Mouse (Mus musculus): ENCODE data around the gene Dnajc13. TPM values are rescaled to one million over a fixed set of nuclear protein-coding genes. Genes with fewer than 3 reads are reported as not detected.

Dnajc13 gene
- polyA plus RNA-seq, 1 experiment from 2014 or later, result 16.5 TPM

DNA sequence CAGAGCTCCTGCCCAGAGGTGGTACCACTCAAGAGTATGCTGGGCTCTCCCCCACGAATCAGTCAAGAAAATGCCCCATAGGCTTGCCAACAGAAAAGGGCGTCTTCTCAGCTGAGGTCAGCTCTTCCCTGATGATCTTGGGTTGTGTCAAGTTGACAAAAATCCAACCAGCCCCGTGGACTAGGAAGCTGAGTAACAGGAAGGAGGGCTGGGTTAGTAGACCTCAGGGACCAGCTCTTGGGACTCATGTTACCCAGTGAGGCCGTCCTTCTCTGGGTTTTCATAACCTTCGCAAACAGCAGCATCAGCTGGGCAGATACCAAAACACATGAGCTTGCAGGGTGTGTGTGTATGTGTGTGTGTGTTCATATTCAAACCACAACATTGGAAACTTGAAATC, 19.0 kb upstream of the Dnajc13 start:
- Histone ChIP-seq H3K27me3 (ENCODE audit: control insufficient read depth, insufficient read depth, low read depth, low read length) (no peaks in the 10 kb centered on the region), H3K4me2 (ENCODE audit: low read depth, low read length) (no peak overlapping the region), H3K4me1 (replicated peaks; ENCODE audit: control insufficient read depth, insufficient read depth, low read length) (no peaks in the 10 kb centered on the region), H3K9me3 (ENCODE audit: control insufficient read depth, low read length) (no peaks in the 10 kb centered on the region), H3K36me3 (ENCODE audit: control insufficient read depth, insufficient read depth, low read length) (no peaks in the 10 kb centered on the region), H3K4me3 (ENCODE audit: low read length) (no peak overlapping the region), H3K27ac (ENCODE audit: low read length) (no peak overlapping the region), H3K9ac (ENCODE audit: low read length) (no peak overlapping the region)
- no peak for ATAC-seq (ENCODE audit: low read depth)
- WGBS, result 67% methylated on average over 5 of the region's 5 CpGs

DNA sequence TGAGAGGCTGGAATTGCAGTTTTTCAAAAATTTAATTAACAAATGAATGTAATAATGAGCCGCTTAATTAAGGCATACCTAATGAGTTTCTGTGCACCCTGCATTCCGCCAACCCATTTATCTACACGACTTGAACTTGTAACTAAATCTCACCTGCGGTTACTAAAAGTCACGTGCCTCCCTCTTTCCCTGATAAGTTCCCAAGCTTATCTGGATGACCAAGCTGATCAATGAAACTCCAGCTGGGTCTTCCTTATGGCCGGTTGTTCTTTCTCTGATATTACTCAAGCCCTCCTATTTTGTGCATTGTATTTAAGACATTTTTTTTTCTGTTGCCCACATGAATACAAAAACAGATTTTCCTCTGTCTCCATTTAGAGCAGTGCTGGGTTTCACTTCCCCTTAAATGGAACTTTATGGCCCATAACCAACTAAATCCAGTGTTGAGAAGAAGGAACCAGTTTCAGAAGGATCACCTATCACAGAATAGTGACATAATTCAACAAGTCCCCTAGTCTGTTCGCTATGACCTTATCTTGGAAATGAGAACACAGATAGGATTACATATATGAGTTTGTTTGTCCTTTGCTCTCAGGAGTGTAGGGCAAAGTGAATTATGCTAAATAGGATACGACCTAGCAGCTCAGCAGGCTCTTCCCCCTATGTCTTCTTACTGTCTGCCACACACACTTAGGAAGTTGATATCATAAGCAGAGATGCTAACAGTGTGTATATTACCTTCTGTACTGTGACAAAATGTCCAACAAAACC, 18.2 kb upstream of the Dnajc13 start:
- no peaks in the 10 kb centered on the region for H3K9me3 ChIP-seq (ENCODE audit: control insufficient read depth, low read length)
- no peak overlapping the region for H3K4me2 ChIP-seq (ENCODE audit: low read depth, low read length)
- no peak overlapping the region for H3K27ac ChIP-seq (ENCODE audit: low read length)
- H3K9ac ChIP-seq (ENCODE audit: low read length), result no peak overlapping the region
- no peak for ATAC-seq (ENCODE audit: low read depth)
- no peak overlapping the region for H3K4me3 ChIP-seq (ENCODE audit: low read length)
- no peaks in the 10 kb centered on the region for H3K36me3 ChIP-seq (ENCODE audit: control insufficient read depth, insufficient read depth, low read length)
- no peaks in the 10 kb centered on the region for H3K27me3 ChIP-seq (ENCODE audit: control insufficient read depth, insufficient read depth, low read depth, low read length)
- 70% methylated on average over 8 of the region's 8 CpGs for WGBS
- no peaks in the 10 kb centered on the region for H3K4me1 ChIP-seq (replicated peaks; ENCODE audit: control insufficient read depth, insufficient read depth, low read length)

GRCm38 (mm10) chr9:104277528-104278162, 14.9 kb upstream of the Dnajc13 start:
- 17% methylated on average over 18 of the region's 18 CpGs for WGBS

DNA sequence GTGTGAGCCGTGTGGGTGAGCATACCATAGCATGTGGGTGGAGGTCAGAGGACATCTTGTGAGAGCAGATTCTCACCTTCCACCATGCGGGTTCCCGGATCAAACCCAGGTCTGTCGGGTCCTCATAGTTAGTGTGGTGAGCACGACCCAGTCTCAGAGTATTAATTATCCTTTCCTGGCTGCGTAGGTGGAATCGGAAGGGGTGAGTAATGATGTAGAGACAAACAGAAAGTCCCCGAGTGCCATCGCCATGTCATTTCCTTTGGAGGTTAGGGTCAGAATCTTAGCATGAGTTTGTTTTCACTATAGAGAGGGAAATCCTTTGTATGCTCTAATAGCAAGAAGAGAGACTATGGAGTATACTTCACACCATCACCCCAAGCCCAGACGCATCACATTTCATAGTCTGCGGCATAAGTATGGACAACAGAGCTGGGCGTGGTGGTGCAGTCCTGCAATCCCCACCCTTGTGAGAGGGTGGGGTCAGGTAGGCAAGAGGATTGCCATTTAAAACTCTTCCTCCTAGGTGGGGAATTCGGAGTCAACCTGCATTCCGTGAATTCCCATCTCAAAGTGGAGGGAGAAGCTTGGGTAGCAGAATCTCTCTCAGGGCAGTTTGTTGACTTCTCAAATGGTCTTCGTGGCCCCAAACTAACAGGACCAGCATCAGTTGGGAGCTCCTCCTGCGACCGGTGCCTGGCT, 12.5 kb upstream of the Dnajc13 start:
- Histone ChIP-seq H3K4me2 (ENCODE audit: low read depth, low read length) (no peak overlapping the region), H3K9me3 (ENCODE audit: control insufficient read depth, low read length) (no peaks in the 10 kb centered on the region), H3K27me3 (ENCODE audit: control insufficient read depth, insufficient read depth, low read depth, low read length) (no peaks in the 10 kb centered on the region), H3K9ac (ENCODE audit: low read length) (no peak overlapping the region), H3K27ac (ENCODE audit: low read length) (no peak overlapping the region), H3K4me3 (ENCODE audit: low read length) (no peak overlapping the region), H3K36me3 (ENCODE audit: control insufficient read depth, insufficient read depth, low read length) (no peaks in the 10 kb centered on the region), H3K4me1 (replicated peaks; ENCODE audit: control insufficient read depth, insufficient read depth, low read length) (no peaks in the 10 kb centered on the region)
- no peak for ATAC-seq (ENCODE audit: low read depth)
- WGBS, result 62% methylated on average over 17 of the region's 17 CpGs

More at GRCm38 (mm10) chr9:104277528-104278162, 14.9 kb upstream of the Dnajc13 start:
- Histone ChIP-seq H3K27me3 (ENCODE audit: control insufficient read depth, insufficient read depth, low read depth, low read length) (no peaks in the 10 kb centered on the region), H3K4me3 (ENCODE audit: low read length) (no peak overlapping the region), H3K9me3 (ENCODE audit: control insufficient read depth, low read length) (no peaks in the 10 kb centered on the region), H3K4me2 (ENCODE audit: low read depth, low read length) (peak overlapping the region; percentile 22; the same call in 1 of the 2 replicates), H3K36me3 (ENCODE audit: control insufficient read depth, insufficient read depth, low read length) (no peaks in the 10 kb centered on the region), H3K27ac (ENCODE audit: low read length) (no peak overlapping the region), H3K9ac (ENCODE audit: low read length) (no peak overlapping the region), H3K4me1 (replicated peaks; ENCODE audit: control insufficient read depth, insufficient read depth, low read length) (no peaks in the 10 kb centered on the region)
- no peak for ATAC-seq (ENCODE audit: low read depth)

GRCm38 (mm10) chr9:104272057-104272456, 9.3 kb upstream of the Dnajc13 start:
- Histone ChIP-seq H3K9ac (ENCODE audit: low read length) (no peak overlapping the region), H3K27me3 (ENCODE audit: control insufficient read depth, insufficient read depth, low read depth, low read length) (no peaks in the 10 kb centered on the region), H3K36me3 (ENCODE audit: control insufficient read depth, insufficient read depth, low read length) (no peaks in the 10 kb centered on the region), H3K4me2 (ENCODE audit: low read depth, low read length) (no peak overlapping the region), H3K4me3 (ENCODE audit: low read length) (no peak overlapping the region), H3K27ac (ENCODE audit: low read length) (no peak overlapping the region), H3K4me1 (replicated peaks; ENCODE audit: control insufficient read depth, insufficient read depth, low read length) (no peaks in the 10 kb centered on the region), H3K9me3 (ENCODE audit: control insufficient read depth, low read length) (no peaks in the 10 kb centered on the region)
- WGBS, result 68% methylated on average over 4 of the region's 4 CpGs
- ATAC-seq (ENCODE audit: low read depth), result no peak

DNA sequence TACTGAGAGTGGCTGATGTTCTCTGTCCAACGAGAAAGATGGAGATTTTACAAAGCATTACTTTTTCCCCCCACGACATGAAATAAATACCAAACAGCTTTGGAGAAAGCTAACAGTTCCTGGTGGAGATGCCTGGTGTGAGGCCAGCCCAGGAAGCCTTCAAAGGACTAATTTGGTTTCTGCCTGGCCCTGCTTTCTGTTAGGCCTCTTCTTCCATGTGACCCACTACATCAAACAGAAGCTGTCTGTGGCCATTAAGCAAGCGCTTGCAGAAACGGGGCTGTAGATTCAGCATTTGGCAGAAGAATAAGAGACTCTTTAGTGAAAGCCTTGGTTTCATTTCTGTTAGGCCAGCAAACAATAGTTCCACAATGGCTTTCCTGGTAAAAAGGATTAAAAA, 8.9 kb upstream of the Dnajc13 start:
- H3K27ac ChIP-seq (ENCODE audit: low read length), result no peak overlapping the region
- no peaks in the 10 kb centered on the region for H3K9me3 ChIP-seq (ENCODE audit: control insufficient read depth, low read length)
- no peaks in the 10 kb centered on the region for H3K36me3 ChIP-seq (ENCODE audit: control insufficient read depth, insufficient read depth, low read length)
- H3K9ac ChIP-seq (ENCODE audit: low read length), result no peak overlapping the region
- H3K4me3 ChIP-seq (ENCODE audit: low read length), result no peak overlapping the region
- WGBS, result 56% methylated on average over 4 of the region's 4 CpGs
- no peaks in the 10 kb centered on the region for H3K27me3 ChIP-seq (ENCODE audit: control insufficient read depth, insufficient read depth, low read depth, low read length)
- no peak for ATAC-seq (ENCODE audit: low read depth)
- H3K4me1 ChIP-seq (replicated peaks; ENCODE audit: control insufficient read depth, insufficient read depth, low read length), result no peaks in the 10 kb centered on the region
- no peak overlapping the region for H3K4me2 ChIP-seq (ENCODE audit: low read depth, low read length)

DNA sequence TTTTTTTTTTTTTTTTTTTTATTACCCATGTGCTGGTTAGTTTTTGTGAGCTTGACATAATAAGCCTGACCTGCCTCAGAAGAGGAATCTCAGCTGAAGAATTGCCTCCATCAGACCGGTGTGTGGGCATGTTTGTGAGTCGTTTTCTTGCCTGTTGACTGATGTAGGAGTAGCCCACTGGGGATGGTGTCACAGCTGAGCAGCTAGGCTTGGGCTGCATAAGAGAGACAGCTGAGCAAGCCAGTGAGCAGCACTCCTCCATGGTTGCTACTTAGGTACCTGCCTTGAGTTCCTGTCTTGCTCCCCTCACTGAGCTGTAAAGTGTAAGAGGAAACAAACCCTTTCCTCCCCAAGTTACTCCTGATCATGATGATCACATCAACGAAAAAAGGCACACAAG, 7.2 kb upstream of the Dnajc13 start:
- Histone ChIP-seq H3K9ac (ENCODE audit: low read length) (no peak overlapping the region), H3K4me1 (replicated peaks; ENCODE audit: control insufficient read depth, insufficient read depth, low read length) (no peaks in the 10 kb centered on the region), H3K27ac (ENCODE audit: low read length) (no peak overlapping the region), H3K27me3 (ENCODE audit: control insufficient read depth, insufficient read depth, low read depth, low read length) (no peaks in the 10 kb centered on the region), H3K36me3 (ENCODE audit: control insufficient read depth, insufficient read depth, low read length) (no peaks in the 10 kb centered on the region), H3K9me3 (ENCODE audit: control insufficient read depth, low read length) (no peaks in the 10 kb centered on the region), H3K4me3 (ENCODE audit: low read length) (no peak overlapping the region), H3K4me2 (ENCODE audit: low read depth, low read length) (no peak overlapping the region)
- WGBS, result 70% methylated on average over 3 of the region's 3 CpGs
- ATAC-seq (ENCODE audit: low read depth), result no peak

GRCm38 (mm10) chr9:104269349-104269871, 6.7 kb upstream of the Dnajc13 start:
- no peak for ATAC-seq (ENCODE audit: low read depth)
- 45% methylated on average over 10 of the region's 10 CpGs for WGBS
- Histone ChIP-seq H3K9ac (ENCODE audit: low read length) (no peak overlapping the region), H3K4me2 (ENCODE audit: low read depth, low read length) (no peak overlapping the region), H3K4me1 (replicated peaks; ENCODE audit: control insufficient read depth, insufficient read depth, low read length) (no peaks in the 10 kb centered on the region), H3K27me3 (ENCODE audit: control insufficient read depth, insufficient read depth, low read depth, low read length) (no peaks in the 10 kb centered on the region), H3K9me3 (ENCODE audit: control insufficient read depth, low read length) (no peaks in the 10 kb centered on the region), H3K36me3 (ENCODE audit: control insufficient read depth, insufficient read depth, low read length) (no peaks in the 10 kb centered on the region), H3K27ac (ENCODE audit: low read length) (no peak overlapping the region), H3K4me3 (ENCODE audit: low read length) (no peak overlapping the region)

- Histone ChIP-seq H3K27ac (ENCODE audit: low read length) (no peak overlapping the region), H3K4me1 (replicated peaks; ENCODE audit: control insufficient read depth, insufficient read depth, low read length) (peaks cover 11% of the 10 kb centered on the region), H3K27me3 (ENCODE audit: control insufficient read depth, insufficient read depth, low read depth, low read length) (no peaks in the 10 kb centered on the region), H3K9me3 (ENCODE audit: control insufficient read depth, low read length) (no peaks in the 10 kb centered on the region), H3K4me3 (ENCODE audit: low read length) (no peak overlapping the region), H3K4me2 (ENCODE audit: low read depth, low read length) (no peak overlapping the region), H3K9ac (ENCODE audit: low read length) (no peak overlapping the region), H3K36me3 (ENCODE audit: control insufficient read depth, insufficient read depth, low read length) (no peaks in the 10 kb centered on the region)
- WGBS, result 77% methylated on average over 2 of the region's 2 CpGs
- no peak for ATAC-seq (ENCODE audit: low read depth)
Observed at GRCm38 (mm10) chr9:104264567-104264966, 1.8 kb upstream of the Dnajc13 start.
